Mouse (Mus musculus) limb, embryonic 15.5 days (tissue): ENCODE data around the gene Brinp3. TPM values are rescaled to one million over a fixed set of nuclear protein-coding genes. Genes with fewer than 3 reads are reported as not detected.
"Not testable (repeated sequence)": the region's sequence is repeated elsewhere in the genome, so short reads cannot be mapped to it uniquely, and the experiment has no call there.

ENCODE experiments used
- ATAC-seq: fragments of 200-750 bp; cut with Nextera tagmentation; 2 replicates; pipeline ENCODE4 v1.8.0; 2017; ENCODE audit warnings: low read depth, moderate TSS enrichment; ENCODE audit not compliant: insufficient number of reproducible peaks, low FRiP score, low TSS enrichment
- H3K27ac ChIP-seq: fragments of 300-500 bp; sonication (generic); 2 replicates; pipeline ENCODE4 v1.5.1; 2015; ENCODE audit warnings: moderate library complexity, mild to moderate bottlenecking, inconsistent platforms
- H3K27me3 ChIP-seq: fragments of 300-500 bp; sonication (generic); 2 replicates; pipeline ENCODE4 v1.6.1; 2015; ENCODE audit warnings: inconsistent platforms
- H3K36me3 ChIP-seq: fragments of 300-500 bp; sonication (generic); 2 replicates; pipeline ENCODE4 v1.6.1; 2015; ENCODE audit warnings: inconsistent platforms
- H3K4me1 ChIP-seq: fragments of 300-500 bp; sonication (generic); 2 replicates; pipeline ENCODE4 v1.6.1; 2015; ENCODE audit warnings: inconsistent platforms
- H3K4me2 ChIP-seq: fragments of 300-500 bp; sonication (generic); 2 replicates; pipeline ENCODE4 v1.6.1; 2015; ENCODE audit warnings: mild to moderate bottlenecking, inconsistent platforms
- H3K4me3 ChIP-seq: fragments of 300-500 bp; sonication (generic); 2 replicates; pipeline ENCODE4 v1.5.1; 2015; ENCODE audit warnings: mild to moderate bottlenecking, inconsistent platforms
- H3K9ac ChIP-seq: fragments of 300-500 bp; sonication (generic); 2 replicates; pipeline ENCODE4 v1.6.1; 2015; ENCODE audit warnings: inconsistent platforms
- H3K9me3 ChIP-seq: fragments of 300-500 bp; sonication (generic); 2 replicates; pipeline ENCODE4 v1.6.1; 2016; ENCODE audit warnings: inconsistent platforms
- WGBS: fragments of 180-500 bp; shearing (Covaris S2); methylation state at CpG from one replicate; pipeline ENCODE4 v1.1.7; 2015; 5-methylcytosine and 5-hydroxymethylcytosine counted together
- polyA plus RNA-seq: library from polyadenylated mRNA; unstranded; fragments of >200 nt; fragmentation: Nextera tagmentation; extraction: Ambion mirVana; gene quantifications from 2 replicates; pipeline ENCODE4 v1.2.1, GENCODE M21; 2015

Gene Brinp3
- polyA plus RNA-seq, 1 experiment from 2014 or later, result 1.9 TPM

GRCm38 (mm10) chr1:146562144-146562543, 67.6 kb downstream of the Brinp3 start:
- Histone ChIP-seq H3K9me3 (no peaks in the 10 kb centered on the region), H3K27ac (no peak overlapping the region), H3K27me3 (no peaks in the 10 kb centered on the region), H3K36me3 (no peaks in the 10 kb centered on the region), H3K9ac (no peak overlapping the region), H3K4me3 (no peak overlapping the region), H3K4me2 (no peak overlapping the region), H3K4me1 (no peaks in the 10 kb centered on the region)
- 84% methylated on average over 3 of the region's 3 CpGs for WGBS
- no peak for ATAC-seq

DNA sequence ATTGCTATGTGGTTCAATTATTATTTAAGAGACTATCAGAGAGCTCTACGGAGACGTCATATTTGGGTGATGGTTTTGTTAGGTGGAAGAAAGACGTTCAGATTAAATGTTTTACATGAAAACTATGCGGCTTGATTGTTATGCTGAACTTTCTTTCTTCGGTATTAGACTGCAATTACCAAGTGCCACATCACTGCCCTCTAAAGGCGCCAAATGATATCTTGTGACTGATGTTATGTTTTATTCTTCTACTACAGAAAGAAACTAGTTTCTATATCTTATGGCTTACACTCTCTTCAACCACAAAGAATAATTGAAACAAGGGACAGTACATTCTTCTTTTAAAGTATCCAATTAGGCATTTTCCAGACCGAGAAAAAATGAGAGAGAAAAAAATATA, 89.6 kb downstream of the Brinp3 start:
- H3K9me3 ChIP-seq, result no peaks in the 10 kb centered on the region
- 69% methylated on average over 7 of the region's 7 CpGs for WGBS
- no peak for ATAC-seq
- H3K4me3 ChIP-seq, result no peak overlapping the region
- H3K4me2 ChIP-seq, result no peak overlapping the region
- no peak overlapping the region for H3K9ac ChIP-seq
- H3K4me1 ChIP-seq, result no peaks in the 10 kb centered on the region
- no peaks in the 10 kb centered on the region for H3K27me3 ChIP-seq
- no peaks in the 10 kb centered on the region for H3K36me3 ChIP-seq
- H3K27ac ChIP-seq, result no peak overlapping the region

- no peak for ATAC-seq
- Histone ChIP-seq H3K9me3 (no peaks in the 10 kb centered on the region), H3K4me2 (no peak overlapping the region), H3K4me1 (no peaks in the 10 kb centered on the region), H3K36me3 (no peaks in the 10 kb centered on the region), H3K4me3 (no peak overlapping the region), H3K27ac (no peak overlapping the region), H3K9ac (no peak overlapping the region), H3K27me3 (no peaks in the 10 kb centered on the region)
- 63% methylated on average over 2 of the region's 2 CpGs for WGBS
Measured at GRCm38 (mm10) chr1:146632895-146633294, 138.3 kb downstream of the Brinp3 start.

DNA sequence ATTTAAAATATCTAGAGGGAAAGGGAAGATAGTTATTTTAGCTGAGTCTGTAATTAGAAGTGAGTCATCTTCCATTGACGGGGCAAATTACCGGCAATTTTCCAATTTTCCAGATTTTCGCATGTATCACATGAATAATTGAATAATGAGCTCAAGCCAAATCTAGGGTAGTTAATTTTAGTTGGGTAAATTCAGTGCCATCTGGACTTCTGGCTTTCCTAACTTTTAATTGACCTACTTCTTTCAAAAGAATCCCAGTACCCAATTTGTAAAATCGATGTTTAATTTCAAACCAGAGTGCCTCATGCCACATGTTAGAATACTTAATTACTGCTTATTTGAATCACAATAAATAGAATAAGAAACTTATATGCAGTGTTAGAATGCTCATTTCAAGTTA, 162.7 kb downstream of the Brinp3 start:
- no peaks in the 10 kb centered on the region for H3K27me3 ChIP-seq
- WGBS, result 77% methylated on average over 4 of the region's 4 CpGs
- H3K4me2 ChIP-seq, result no peak overlapping the region
- no peak overlapping the region for H3K27ac ChIP-seq
- H3K36me3 ChIP-seq, result no peaks in the 10 kb centered on the region
- H3K9ac ChIP-seq, result no peak overlapping the region
- no peaks in the 10 kb centered on the region for H3K4me1 ChIP-seq
- no peak overlapping the region for H3K4me3 ChIP-seq
- ATAC-seq, result no peak
- no peaks in the 10 kb centered on the region for H3K9me3 ChIP-seq

DNA sequence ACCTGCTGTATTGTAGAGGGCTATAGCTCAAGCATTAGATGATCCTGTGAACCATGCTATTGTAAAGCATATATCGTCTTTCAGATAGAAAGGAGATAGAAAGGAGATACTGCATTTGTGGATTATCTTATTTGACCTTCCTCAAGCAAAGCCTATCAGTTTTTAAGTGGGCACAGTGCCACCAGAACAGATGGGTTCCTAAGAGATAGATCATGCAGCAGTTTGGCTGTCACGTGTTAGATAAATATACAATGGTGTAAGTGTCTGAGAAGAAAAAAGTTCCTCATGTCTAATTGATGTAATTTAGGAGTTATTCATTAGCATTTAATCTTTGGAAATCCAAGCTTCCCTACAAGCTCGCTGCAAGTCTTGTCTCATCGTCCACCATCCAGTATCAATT, 206.2 kb downstream of the Brinp3 start:
- 74% methylated on average over 4 of the region's 4 CpGs for WGBS
- H3K9ac ChIP-seq, result no peak overlapping the region

GRCm38 (mm10) chr1:146719556-146719955, 225.0 kb downstream of the Brinp3 start:
- Histone ChIP-seq H3K4me3 (no peak overlapping the region), H3K4me2 (no peak overlapping the region), H3K27me3 (no peaks in the 10 kb centered on the region), H3K4me1 (no peaks in the 10 kb centered on the region), H3K9me3 (no peaks in the 10 kb centered on the region), H3K36me3 (no peaks in the 10 kb centered on the region), H3K9ac (no peak overlapping the region), H3K27ac (no peak overlapping the region)
- WGBS, result 68% methylated on average over 3 of the region's 3 CpGs
- no peak for ATAC-seq

More for the DNA sequence above, 206.2 kb downstream of the Brinp3 start:
- H3K9me3 ChIP-seq, result no peaks in the 10 kb centered on the region
- no peak overlapping the region for H3K4me2 ChIP-seq
- no peak overlapping the region for H3K27ac ChIP-seq
- ATAC-seq, result no peak
- H3K4me3 ChIP-seq, result no peak overlapping the region
- H3K27me3 ChIP-seq, result no peaks in the 10 kb centered on the region
- no peaks in the 10 kb centered on the region for H3K4me1 ChIP-seq
- no peaks in the 10 kb centered on the region for H3K36me3 ChIP-seq

DNA sequence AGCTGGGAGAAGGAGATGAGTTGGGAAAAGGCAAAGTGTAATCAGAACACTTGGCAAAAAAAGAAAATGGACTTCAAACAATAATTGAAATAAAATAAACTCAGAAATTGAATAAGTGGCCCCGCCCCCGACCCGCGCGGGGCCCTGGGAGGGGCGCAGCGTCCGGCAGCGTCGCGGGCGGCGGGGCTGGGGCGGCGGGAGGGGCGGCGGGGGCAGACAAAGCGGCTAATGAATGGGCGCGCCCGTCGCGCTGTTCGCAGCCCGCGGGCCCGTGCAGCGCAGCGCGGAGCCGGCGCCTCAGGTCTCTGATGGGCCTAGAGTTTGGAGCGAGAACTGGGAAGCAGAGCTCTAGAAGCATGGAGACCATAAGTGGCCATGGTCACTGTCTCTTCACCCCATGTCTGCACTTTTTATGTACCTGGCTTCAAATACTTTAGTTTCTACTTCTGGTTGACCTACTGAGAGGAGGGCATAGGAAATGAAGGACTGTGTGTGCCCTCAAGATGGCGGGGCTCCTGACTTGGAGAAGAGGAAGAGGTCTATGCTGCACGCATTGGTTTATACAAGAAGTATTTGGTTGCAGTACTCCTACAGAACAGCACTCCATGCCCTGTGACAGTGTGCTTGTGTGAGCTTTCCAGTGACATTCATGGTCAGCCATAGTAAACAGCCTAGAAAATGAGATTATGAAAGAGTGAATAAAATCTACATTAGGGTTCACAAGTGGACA, 230.4 kb downstream of the Brinp3 start:
- ATAC-seq, H3K36me3 ChIP-seq, H3K9ac ChIP-seq, H3K27ac ChIP-seq, H3K4me1 ChIP-seq, H3K27me3 ChIP-seq, H3K9me3 ChIP-seq: not testable (repeated sequence)
- peak overlapping the region; percentile 51 for H3K4me2 ChIP-seq
- WGBS, result 6% methylated on average over 35 of the region's 35 CpGs
- H3K4me3 ChIP-seq, result peak overlapping the region; percentile 30

DNA sequence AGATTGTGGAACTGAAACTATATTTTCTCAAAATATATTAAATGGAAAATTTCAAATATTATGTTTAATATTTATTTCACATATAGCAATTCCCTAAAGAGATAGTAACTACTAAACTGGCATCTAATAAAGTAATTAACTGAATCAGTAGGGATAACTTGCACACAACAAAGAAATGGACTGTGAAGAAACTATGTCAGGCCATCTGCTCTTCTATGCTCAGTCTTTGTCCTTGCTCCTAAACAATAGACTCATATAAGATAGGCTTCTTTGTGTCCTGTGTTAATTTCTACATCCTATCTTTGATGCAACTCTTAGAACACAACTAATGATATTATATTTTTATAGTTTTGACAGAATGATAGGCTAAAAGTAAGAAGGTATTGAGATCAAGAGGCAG, 256.5 kb downstream of the Brinp3 start:
- Histone ChIP-seq H3K4me1 (no peaks in the 10 kb centered on the region), H3K36me3 (no peaks in the 10 kb centered on the region), H3K4me2 (no peak overlapping the region), H3K9me3 (no peaks in the 10 kb centered on the region), H3K27me3 (no peaks in the 10 kb centered on the region), H3K9ac (no peak overlapping the region), H3K27ac (no peak overlapping the region), H3K4me3 (no peak overlapping the region)
- no peak for ATAC-seq

DNA sequence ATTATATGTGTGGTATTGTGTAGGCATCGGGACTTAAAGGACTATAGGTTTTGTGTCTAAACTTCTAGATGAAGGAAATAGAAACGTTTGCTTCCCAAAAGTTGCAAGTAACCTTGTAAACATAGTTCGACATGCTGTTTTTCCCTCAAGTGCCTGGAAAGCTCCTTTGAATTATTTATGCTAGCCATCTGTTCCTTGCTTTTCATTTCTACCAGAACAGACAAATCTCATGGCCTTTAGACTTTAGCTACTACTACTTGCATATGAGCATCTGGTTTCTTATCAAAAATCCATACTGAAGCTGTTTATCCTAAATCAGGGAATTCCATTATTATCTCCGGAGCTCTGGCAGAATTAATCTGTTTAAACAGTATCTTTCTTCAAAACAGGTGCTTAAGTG, 288.7 kb downstream of the Brinp3 start:
- Histone ChIP-seq H3K9me3 (no peaks in the 10 kb centered on the region), H3K27me3 (no peaks in the 10 kb centered on the region), H3K4me3 (no peak overlapping the region), H3K9ac (no peak overlapping the region), H3K4me2 (no peak overlapping the region), H3K4me1 (no peaks in the 10 kb centered on the region), H3K27ac (no peak overlapping the region), H3K36me3 (no peaks in the 10 kb centered on the region)
- 68% methylated on average over 4 of the region's 4 CpGs for WGBS
- ATAC-seq, result no peak

DNA sequence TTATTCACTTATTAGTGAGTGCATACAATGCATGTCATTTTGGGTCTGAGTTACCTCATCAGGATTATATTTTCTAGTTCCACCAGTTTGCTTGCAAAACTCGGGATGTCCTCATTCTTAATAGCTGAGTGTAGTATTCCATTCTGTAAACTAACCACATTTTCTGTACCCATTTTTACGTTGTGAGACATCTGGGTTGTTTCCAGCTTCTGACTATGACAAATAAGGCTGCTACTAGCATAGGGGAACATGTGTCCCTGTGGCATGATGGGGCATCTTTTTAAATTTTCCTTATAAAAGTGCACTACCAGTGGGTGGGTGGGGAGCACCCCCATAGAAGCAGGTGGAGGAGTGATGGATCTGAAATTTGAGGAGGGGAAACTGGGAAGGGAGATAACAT, 292.7 kb downstream of the Brinp3 start:
- Histone ChIP-seq H3K4me1 (no peaks in the 10 kb centered on the region), H3K36me3 (no peaks in the 10 kb centered on the region), H3K4me2 (no peak overlapping the region), H3K9me3 (no peaks in the 10 kb centered on the region), H3K27ac (no peak overlapping the region), H3K4me3 (no peak overlapping the region), H3K27me3 (no peaks in the 10 kb centered on the region), H3K9ac (no peak overlapping the region)
- WGBS, result 65% methylated on average over 2 of the region's 2 CpGs
- no peak for ATAC-seq

- Histone ChIP-seq H3K9me3 (no peaks in the 10 kb centered on the region), H3K4me2 (no peak overlapping the region), H3K9ac (no peak overlapping the region), H3K4me3 (no peak overlapping the region), H3K36me3 (no peaks in the 10 kb centered on the region), H3K27me3 (no peaks in the 10 kb centered on the region), H3K4me1 (no peaks in the 10 kb centered on the region), H3K27ac (no peak overlapping the region)
- ATAC-seq, result no peak
Measured at GRCm38 (mm10) chr1:146792826-146793225, 298.3 kb downstream of the Brinp3 start.

GRCm38 (mm10) chr1:146799986-146800553, 305.5 kb downstream of the Brinp3 start:
- Histone ChIP-seq H3K9ac (no peak overlapping the region), H3K36me3 (no peaks in the 10 kb centered on the region), H3K4me2 (no peak overlapping the region), H3K4me1 (no peaks in the 10 kb centered on the region), H3K4me3 (no peak overlapping the region), H3K27ac (no peak overlapping the region), H3K27me3 (no peaks in the 10 kb centered on the region), H3K9me3 (no peaks in the 10 kb centered on the region)
- no peak for ATAC-seq
- WGBS, result 70% methylated on average over 6 of the region's 6 CpGs

DNA sequence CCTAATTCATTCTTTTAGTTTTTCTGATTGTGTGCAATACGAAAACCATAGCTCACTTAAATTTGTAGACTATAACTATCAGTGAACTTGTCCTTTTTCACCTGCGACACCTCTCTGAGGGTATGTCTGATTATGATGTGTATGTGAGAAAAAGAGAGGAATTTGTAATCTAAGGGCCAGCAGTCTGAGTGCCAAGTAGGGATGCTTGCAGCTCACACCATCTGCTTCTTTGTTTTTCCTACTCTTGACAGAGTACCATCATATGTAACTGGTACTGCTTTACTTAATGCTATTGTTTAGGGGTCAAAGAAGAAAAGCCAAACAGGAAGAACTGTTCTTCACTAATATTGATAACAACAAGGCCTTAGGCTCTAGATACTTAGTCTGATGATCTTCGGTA, 307.3 kb downstream of the Brinp3 start:
- Histone ChIP-seq H3K27me3 (no peaks in the 10 kb centered on the region), H3K9ac (no peak overlapping the region), H3K4me1 (no peaks in the 10 kb centered on the region), H3K36me3 (no peaks in the 10 kb centered on the region), H3K4me3 (no peak overlapping the region), H3K9me3 (no peaks in the 10 kb centered on the region), H3K4me2 (no peak overlapping the region), H3K27ac (no peak overlapping the region)
- whole genome bisulfite sequencing, result 87% methylated on average over 3 of the region's 3 CpGs
- ATAC-seq, result no peak
